ENCODE assay signal across 22 mouse cellular contexts in the genomic region with DNA sequence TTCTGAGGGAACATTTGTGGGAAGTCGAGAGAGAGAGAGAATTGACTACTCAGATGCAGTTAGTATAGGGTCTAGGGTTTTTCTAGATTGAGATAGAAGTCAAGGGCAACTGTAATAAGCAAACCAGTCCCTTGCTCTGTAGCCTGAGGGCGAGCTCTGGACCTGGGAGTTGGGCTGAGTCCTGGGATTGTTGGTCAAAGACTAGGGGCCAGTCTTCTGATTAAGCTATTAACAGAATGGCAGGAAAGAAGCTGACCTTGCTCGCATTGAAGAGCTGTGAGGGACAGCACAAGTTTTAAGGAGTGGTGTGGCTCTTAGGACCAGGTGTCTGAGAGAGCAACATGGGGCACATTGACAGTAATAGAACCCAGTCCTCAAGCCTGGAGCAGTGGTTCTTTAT.
"Had no signal": no experiment of that assay in that cellular context is flagged by ENCODE, and none has a peak within 500 bp of the region (broad histone marks: within the 10 kb centered on the region; RNA-seq: fewer than 3 reads in every experiment).

No protein-coding gene starts in this region.

- H3K4me2 ChIP-seq: heart, embryonic 11.5 days; heart, embryonic 13.5 days; heart, embryonic 15.5 days; hindbrain, embryonic 13.5 days; hindbrain, embryonic 15.5 days; limb, embryonic 13.5 days; limb, embryonic 15.5 days; liver, embryonic 12.5 days had no signal

- H3K36me3 ChIP-seq: heart, embryonic 13.5 days; heart, embryonic 15.5 days; hindbrain, embryonic 13.5 days; hindbrain, embryonic 15.5 days; limb, embryonic 13.5 days; limb, embryonic 15.5 days; liver, embryonic 12.5 days had no signal

- ATAC-seq: forebrain, postnatal 0 days; hindbrain, postnatal 0 days; intestine, embryonic 16.5 days; liver, embryonic 12.5 days had no signal

- H3K9me3 ChIP-seq: heart, embryonic 13.5 days; heart, embryonic 15.5 days; hindbrain, embryonic 13.5 days; hindbrain, embryonic 15.5 days; limb, embryonic 13.5 days; limb, embryonic 15.5 days; liver, embryonic 12.5 days had no signal

- H3K27ac ChIP-seq: heart, adult 2 months; heart, embryonic 13.5 days; heart, embryonic 15.5 days; hindbrain, embryonic 13.5 days; hindbrain, embryonic 15.5 days; hindbrain, postnatal 0 days; kidney, postnatal 0 days; limb, embryonic 13.5 days; limb, embryonic 15.5 days; liver, embryonic 12.5 days; liver, embryonic 14.5 days had no signal

- H3K9ac ChIP-seq: forebrain, postnatal 0 days; heart, embryonic 13.5 days; heart, embryonic 15.5 days; hindbrain, embryonic 13.5 days; hindbrain, embryonic 15.5 days; limb, embryonic 13.5 days; limb, embryonic 15.5 days; liver, embryonic 12.5 days; liver, embryonic 14.5 days had no signal

- H3K4me3 ChIP-seq: heart, adult 2 months; heart, embryonic 13.5 days; heart, embryonic 15.5 days; hindbrain, embryonic 13.5 days; hindbrain, embryonic 15.5 days; limb, embryonic 13.5 days; limb, embryonic 15.5 days; liver, embryonic 12.5 days had no signal

- DNase-seq: forebrain, postnatal 0 days; gastrocnemius, postnatal 14 days; gastrocnemius, postnatal 36 days; heart, adult 11 months; heart, adult 2 months; heart, postnatal 14 days; heart, postnatal 36 days; layer of hippocampus, adult 9-11 months; layer of hippocampus, postnatal 36 days; left cerebral cortex, postnatal 4 days had no signal

- H3K4me1 ChIP-seq: heart, embryonic 13.5 days; heart, embryonic 15.5 days; hindbrain, embryonic 13.5 days; hindbrain, embryonic 15.5 days; limb, embryonic 13.5 days; limb, embryonic 15.5 days; liver, embryonic 12.5 days had no signal

- H3K27me3 ChIP-seq: heart, embryonic 13.5 days; heart, embryonic 15.5 days; hindbrain, embryonic 13.5 days; hindbrain, embryonic 15.5 days; limb, embryonic 13.5 days; limb, embryonic 15.5 days; liver, embryonic 12.5 days had no signal
